Mouse (Mus musculus) heart, embryonic 12.5 days (tissue): ENCODE results near the gene Sirt1. TPM values are rescaled to one million over a fixed set of nuclear protein-coding genes. Genes with fewer than 3 reads are reported as not detected.
A peak's percentile ranks its signal among the peaks of the same experiment; 100 is the strongest.

Experiments used
- ATAC-seq: fragments of 200-750 bp; cut with Nextera tagmentation; 2 replicates; pipeline ENCODE4 v1.8.0; 2017; ENCODE audit warnings: moderate TSS enrichment, moderate library complexity; ENCODE audit not compliant: insufficient number of reproducible peaks, low FRiP score
- H3K27ac ChIP-seq: fragments of 300-500 bp; sonication (generic); 2 replicates; pipeline ENCODE4 v1.5.1; 2016; ENCODE audit warnings: mild to moderate bottlenecking, moderate library complexity; ENCODE audit not compliant: poor library complexity, severe bottlenecking
- H3K27me3 ChIP-seq: fragments of 300-500 bp; sonication (generic); replicated peaks from 2 replicates; pipeline ENCODE4 v1.6.1; 2016; ENCODE audit warnings: mild to moderate bottlenecking, moderate library complexity
- H3K36me3 ChIP-seq: fragments of 300-500 bp; sonication (generic); 2 replicates; pipeline ENCODE4 v1.6.1; 2016; ENCODE audit warnings: mild to moderate bottlenecking, moderate library complexity
- H3K4me1 ChIP-seq: fragments of 300-500 bp; sonication (generic); replicated peaks from 2 replicates; pipeline ENCODE4 v1.6.1; 2016; ENCODE audit warnings: mild to moderate bottlenecking
- H3K4me2 ChIP-seq: fragments of 300-500 bp; sonication (generic); 2 replicates; pipeline ENCODE4 v1.6.1; 2016; ENCODE audit warnings: mild to moderate bottlenecking, moderate library complexity
- H3K4me3 ChIP-seq: fragments of 300-500 bp; sonication (generic); 2 replicates; pipeline ENCODE4 v1.5.1; 2016; ENCODE audit warnings: mild to moderate bottlenecking
- H3K9ac ChIP-seq: fragments of 300-500 bp; sonication (generic); 2 replicates; pipeline ENCODE4 v1.6.1; 2016; ENCODE audit warnings: mild to moderate bottlenecking, moderate library complexity
- H3K9me3 ChIP-seq: fragments of 300-500 bp; sonication (generic); replicated peaks from 2 replicates; pipeline ENCODE4 v1.6.1; 2016; ENCODE audit warnings: mild to moderate bottlenecking, moderate library complexity
- WGBS: fragments of 180-500 bp; shearing (Covaris S2); methylation state at CpG from one replicate; pipeline ENCODE4 v1.1.7; 2016; 5-methylcytosine and 5-hydroxymethylcytosine counted together
- polyA plus RNA-seq: library from polyadenylated mRNA; unstranded; fragments of >200 nt; fragmentation: Nextera tagmentation; extraction: Ambion mirVana; gene quantifications from 2 replicates; pipeline ENCODE4 v1.2.1, GENCODE M21; 2016

Gene Sirt1
- 4.7 and 4.8 TPM in 2 replicates for polyA plus RNA-seq

DNA sequence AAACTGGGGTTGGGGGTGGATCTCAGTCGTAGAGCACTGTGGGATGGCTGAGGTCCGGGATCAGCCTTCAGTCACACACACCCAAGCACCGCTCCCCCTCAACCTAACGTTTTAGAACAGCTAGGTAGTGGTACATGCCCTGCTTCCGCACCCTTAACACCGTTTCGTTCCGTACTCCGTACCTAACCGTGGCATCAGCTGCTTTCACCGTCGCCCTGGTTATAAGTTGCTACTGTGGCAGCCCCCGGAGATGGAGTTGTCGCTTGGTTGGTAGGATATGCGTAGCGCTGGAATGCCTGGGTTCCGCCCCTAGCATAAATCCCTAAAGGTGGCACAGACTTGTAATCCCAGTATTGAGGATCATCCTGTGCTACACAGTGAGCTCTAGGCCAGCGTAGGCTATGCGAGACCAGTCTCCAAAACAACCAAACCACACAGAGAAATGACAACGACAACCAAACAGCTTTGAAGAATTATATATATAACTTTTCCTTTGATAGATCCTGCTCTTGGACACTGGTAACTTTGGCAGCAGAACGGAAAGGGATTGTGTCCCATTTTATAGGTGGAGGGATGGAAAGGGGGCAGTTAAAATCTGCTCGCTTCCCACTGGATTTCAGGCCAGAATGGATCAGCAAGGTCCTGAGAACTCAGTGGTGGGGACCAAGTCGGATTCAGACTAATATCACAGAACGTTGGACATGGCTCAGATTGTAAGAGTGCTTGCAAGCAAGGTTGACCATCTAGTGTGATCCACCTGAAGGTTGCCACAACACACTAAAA, at the start of gene Sirt1:
Sirt1 (minus strand) TSS at position 207 of the 783 bp plus-strand sequence.
- 7% methylated on average over 24 of the region's 24 CpGs for WGBS
- Histone ChIP-seq H3K4me2 (peak within 1 kb of the TSS; percentile 85), H3K27ac (0 out of 2 replicates have a peak within 1 kb of the TSS, but pooled peaks have one; percentile 16)

GRCm38 (mm10) chr10:63429785-63430305, 48.3 kb upstream of the Sirt1 start, which contains the start of gene Ctnna3:
Gene Ctnna3, plus strand, starts transcription at chr10:63430098.
- peak within 1 kb of the TSS; percentile 75 for H3K9ac ChIP-seq
- peak within 1 kb of the TSS; percentile 69 for H3K4me2 ChIP-seq
- H3K27ac ChIP-seq, result peak within 1 kb of the TSS; percentile 69
- peak within 1 kb of the TSS; percentile 66 for H3K4me3 ChIP-seq
- no peaks in the 10 kb centered on the region for H3K9me3 ChIP-seq
- H3K27me3 ChIP-seq, result no peaks in the 10 kb centered on the region
- no peaks in the 10 kb centered on the region for H3K4me1 ChIP-seq
- no peaks in the 10 kb centered on the region for H3K36me3 ChIP-seq
- peak; percentile 96 for ATAC-seq
- under 1% methylated on average over 55 of the region's 55 CpGs for WGBS

More for the DNA sequence above, at the start of gene Sirt1:
- peak within 1 kb of the TSS; percentile 84 for H3K9ac ChIP-seq
- ATAC-seq, result 0 out of 2 replicates have a peak, but pooled peaks have one; percentile 16
- peak within 1 kb of the TSS; percentile 65 for H3K4me3 ChIP-seq
- no peaks in the 10 kb centered on the region for H3K27me3 ChIP-seq
- H3K9me3 ChIP-seq, result no peaks in the 10 kb centered on the region
- no peaks in the 10 kb centered on the region for H3K36me3 ChIP-seq
- no peaks in the 10 kb centered on the region for H3K4me1 ChIP-seq

- H3K4me2 ChIP-seq, result peak overlapping the region; percentile 69
- H3K4me3 ChIP-seq, result peak overlapping the region; percentile 66
- peak overlapping the region; percentile 75 for H3K9ac ChIP-seq
- H3K27ac ChIP-seq, result peak overlapping the region; percentile 69
- no peaks in the 10 kb centered on the region for H3K36me3 ChIP-seq
- H3K27me3 ChIP-seq, result no peaks in the 10 kb centered on the region
- WGBS, result under 1% methylated on average over 34 of the region's 34 CpGs
- no peaks in the 10 kb centered on the region for H3K4me1 ChIP-seq
- no peaks in the 10 kb centered on the region for H3K9me3 ChIP-seq
- ATAC-seq, result peak; percentile 91
Observed at GRCm38 (mm10) chr10:63429380-63429779, 47.9 kb upstream of the Sirt1 start.

- no peak overlapping the region for H3K27ac ChIP-seq
- peak overlapping the region; percentile 66 for H3K4me3 ChIP-seq
- H3K36me3 ChIP-seq, result no peaks in the 10 kb centered on the region
- H3K4me1 ChIP-seq, result no peaks in the 10 kb centered on the region
- ATAC-seq, result no peak
- no peaks in the 10 kb centered on the region for H3K27me3 ChIP-seq
- peak overlapping the region; percentile 43 for H3K9ac ChIP-seq
- 4% methylated on average over 11 of the region's 11 CpGs for WGBS
- peak overlapping the region; percentile 69 for H3K4me2 ChIP-seq
- no peaks in the 10 kb centered on the region for H3K9me3 ChIP-seq
Observed at GRCm38 (mm10) chr10:63429023-63429340, 47.5 kb upstream of the Sirt1 start.

DNA sequence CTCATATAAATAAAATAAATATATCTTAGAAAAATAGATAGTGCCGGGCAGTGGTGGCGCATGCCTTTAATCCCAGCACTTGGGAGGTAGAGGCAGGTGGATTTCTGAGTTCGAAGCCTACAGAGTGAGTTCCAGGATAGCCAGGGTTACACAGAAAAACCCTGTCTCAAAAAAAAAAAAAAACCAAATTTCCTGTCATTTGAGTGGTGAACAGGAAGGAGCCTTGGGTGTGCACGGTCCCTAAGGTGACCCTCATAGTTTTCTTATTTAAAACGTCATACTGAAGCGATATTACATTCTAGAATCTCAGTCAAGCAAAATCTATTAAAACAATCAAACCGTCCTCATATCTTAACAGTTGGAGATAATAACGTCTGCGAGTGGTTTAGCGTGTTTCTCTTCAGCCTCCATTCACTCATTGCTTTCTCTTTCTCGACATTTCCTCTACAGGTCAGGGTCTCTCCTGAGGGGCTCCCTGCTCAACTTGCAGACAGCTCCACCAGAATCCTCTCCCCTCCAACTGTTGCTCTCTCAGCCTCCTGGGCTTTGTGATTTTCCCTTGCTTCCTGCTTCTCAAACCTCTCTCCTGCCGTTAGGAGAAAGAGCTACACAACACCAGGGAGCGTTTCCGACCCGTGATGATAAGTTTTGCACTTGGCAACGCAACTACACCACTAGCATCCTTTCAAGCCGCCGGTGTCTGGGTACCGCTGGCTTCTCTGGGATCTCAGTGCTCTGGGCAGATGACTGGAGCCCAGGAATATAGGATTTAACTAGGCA, 46.9 kb upstream of the Sirt1 start:
- Histone ChIP-seq H3K4me3 (peak overlapping the region; percentile 66), H3K4me1 (no peaks in the 10 kb centered on the region), H3K4me2 (peak overlapping the region; percentile 69), H3K27me3 (no peaks in the 10 kb centered on the region), H3K9ac (peak overlapping the region; percentile 43), H3K36me3 (no peaks in the 10 kb centered on the region), H3K27ac (no peak overlapping the region), H3K9me3 (no peaks in the 10 kb centered on the region)
- WGBS, result 21% methylated on average over 19 of the region's 19 CpGs
- no peak for ATAC-seq

GRCm38 (mm10) chr10:63427146-63427545, 45.6 kb upstream of the Sirt1 start:
- no peak overlapping the region for H3K4me2 ChIP-seq
- H3K9ac ChIP-seq, result no peak overlapping the region
- no peak overlapping the region for H3K27ac ChIP-seq
- no peaks in the 10 kb centered on the region for H3K36me3 ChIP-seq
- WGBS, result 83% methylated on average over 8 of the region's 8 CpGs
- no peak for ATAC-seq
- H3K27me3 ChIP-seq, result no peaks in the 10 kb centered on the region
- H3K4me3 ChIP-seq, result no peak overlapping the region
- no peaks in the 10 kb centered on the region for H3K4me1 ChIP-seq
- no peaks in the 10 kb centered on the region for H3K9me3 ChIP-seq

GRCm38 (mm10) chr10:63424475-63424814, 42.9 kb upstream of the Sirt1 start:
- Histone ChIP-seq H3K27me3 (no peaks in the 10 kb centered on the region), H3K9me3 (no peaks in the 10 kb centered on the region), H3K4me1 (no peaks in the 10 kb centered on the region), H3K9ac (no peak overlapping the region), H3K36me3 (no peaks in the 10 kb centered on the region), H3K27ac (no peak overlapping the region), H3K4me3 (no peak overlapping the region), H3K4me2 (no peak overlapping the region)
- ATAC-seq, result no peak

- no peak for ATAC-seq
- no peaks in the 10 kb centered on the region for H3K4me1 ChIP-seq
- no peak overlapping the region for H3K9ac ChIP-seq
Observed at GRCm38 (mm10) chr10:63423591-63424474, 42.3 kb upstream of the Sirt1 start.

DNA sequence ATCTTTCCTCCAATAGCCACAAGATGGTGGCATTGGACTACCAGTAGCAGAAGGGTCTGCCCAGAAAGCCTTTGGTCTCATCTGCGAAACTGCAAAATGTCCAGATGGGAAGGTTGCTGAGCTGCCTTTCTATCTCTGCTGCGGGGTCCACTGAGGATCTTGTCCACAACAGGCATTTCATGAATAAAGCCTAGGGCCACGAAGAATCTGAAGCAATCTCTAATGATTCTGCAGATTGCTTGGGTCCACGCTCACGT, 41.2 kb upstream of the Sirt1 start:
- H3K4me1 ChIP-seq, result no peaks in the 10 kb centered on the region
- 81% methylated on average over 5 of the region's 5 CpGs for WGBS
- no peaks in the 10 kb centered on the region for H3K9me3 ChIP-seq

More at GRCm38 (mm10) chr10:63423591-63424474, 42.3 kb upstream of the Sirt1 start:
- Histone ChIP-seq H3K27ac (no peak overlapping the region), H3K9me3 (no peaks in the 10 kb centered on the region), H3K4me3 (no peak overlapping the region), H3K27me3 (no peaks in the 10 kb centered on the region), H3K36me3 (no peaks in the 10 kb centered on the region), H3K4me2 (no peak overlapping the region)
- WGBS, result 84% methylated on average over 9 of the region's 9 CpGs

DNA sequence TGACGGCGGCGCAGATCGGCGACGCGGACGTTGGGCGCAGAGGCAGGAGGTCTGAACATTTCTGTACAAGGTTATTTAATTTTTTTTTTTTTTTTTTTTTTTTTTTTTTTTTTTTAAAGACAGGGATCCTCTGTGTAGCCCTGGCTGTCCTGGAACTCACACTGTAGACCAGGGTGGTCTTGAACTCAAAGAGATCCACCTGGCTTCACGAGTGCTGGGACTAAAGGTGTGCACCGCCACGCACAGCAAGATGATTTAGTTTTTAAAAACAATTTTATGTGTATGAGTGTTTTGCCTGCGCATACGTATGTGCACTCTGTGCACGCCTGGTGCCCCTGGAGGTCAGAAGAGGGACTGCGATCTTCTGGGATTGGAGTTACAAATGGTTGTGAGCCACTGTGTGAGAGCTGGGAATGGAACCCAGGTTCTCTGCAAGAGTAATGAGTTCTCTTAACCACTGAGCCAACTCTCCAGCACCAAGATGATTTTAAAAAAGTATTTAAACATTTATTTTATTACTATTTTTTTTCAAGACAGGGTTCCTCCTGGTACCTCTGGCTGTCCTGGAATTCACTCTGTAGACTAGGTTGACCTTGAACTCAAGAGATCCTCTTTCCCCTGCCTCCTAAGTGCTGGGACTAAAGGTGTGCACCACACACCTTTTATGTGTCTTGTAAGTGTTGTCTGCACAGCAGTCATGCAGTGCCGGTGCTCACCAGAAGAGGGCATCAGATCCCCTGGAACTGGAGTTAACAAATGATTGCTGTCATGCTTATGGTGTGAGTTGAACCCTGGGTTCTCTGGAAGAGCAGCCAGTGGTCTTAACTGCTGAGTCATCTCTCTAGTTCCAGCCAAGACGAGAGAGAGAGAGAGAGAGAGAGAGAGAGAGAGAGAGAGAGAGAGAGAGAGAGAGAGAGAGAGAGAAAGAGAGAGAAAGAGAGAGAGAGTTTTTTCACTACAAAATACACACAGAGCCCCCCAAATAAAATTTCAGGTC, 40.5 kb upstream of the Sirt1 start, which contains the start of gene Gm7075:
Gm7075 (minus strand) TSS at position 51 of the 997 bp plus-strand sequence.
- no peaks in the 10 kb centered on the region for H3K36me3 ChIP-seq
- H3K4me3 ChIP-seq, result no peak within 1 kb of the TSS
- no peaks in the 10 kb centered on the region for H3K9me3 ChIP-seq
- no peak for ATAC-seq
- H3K4me1 ChIP-seq, result no peaks in the 10 kb centered on the region
- WGBS, result 84% methylated on average over 18 of the region's 18 CpGs
- no peak within 1 kb of the TSS for H3K4me2 ChIP-seq
- no peak within 1 kb of the TSS for H3K9ac ChIP-seq
- no peak within 1 kb of the TSS for H3K27ac ChIP-seq
- H3K27me3 ChIP-seq, result no peaks in the 10 kb centered on the region

More for the DNA sequence above, 41.2 kb upstream of the Sirt1 start:
- H3K27me3 ChIP-seq, result no peaks in the 10 kb centered on the region
- ATAC-seq, result no peak
- H3K9ac ChIP-seq, result no peak overlapping the region
- no peak overlapping the region for H3K4me3 ChIP-seq
- H3K27ac ChIP-seq, result no peak overlapping the region
- H3K4me2 ChIP-seq, result no peak overlapping the region
- H3K36me3 ChIP-seq, result no peaks in the 10 kb centered on the region
